Mouse (Mus musculus) macrophage (primary cell): ENCODE data around the gene Scgb1b24. TPM values are rescaled to one million over a fixed set of nuclear protein-coding genes. Genes with fewer than 3 reads are reported as not detected.

Experiments
- H3K27ac ChIP-seq: fragments of 350-480 bp; formaldehyde crosslinking; 2 replicates; pipeline ENCODE4 v1.9.0; 2021
- H3K36me3 ChIP-seq: fragments of 350-480 bp; formaldehyde crosslinking; 2 replicates; pipeline ENCODE4 v1.9.0; 2021; ENCODE audit errors: inconsistent target
- H3K4me3 ChIP-seq: fragments of 350-480 bp; formaldehyde crosslinking; 2 replicates; pipeline ENCODE4 v1.9.0; 2021; ENCODE audit errors: inconsistent target
- H3K79me2 ChIP-seq: fragments of 350-480 bp; formaldehyde crosslinking; 2 replicates; pipeline ENCODE4 v1.9.0; 2021; ENCODE audit errors: inconsistent target
- WGBS: methylation state at CpG from one replicate; pipeline ENCODE4 v1.1.7; 2026; ENCODE audit warnings: inconsistent platforms; ENCODE audit not compliant: missing documents; 5-methylcytosine and 5-hydroxymethylcytosine counted together
- polyA plus RNA-seq: library from polyadenylated mRNA; stranded (reverse); fragments of 250-400 nt; gene quantifications from 3 replicates; pipeline ENCODE4 v1.2.4, GENCODE M21; 2018; ENCODE audit warnings: inconsistent platforms
- total RNA-seq, 78 experiments: library from RNA; depleted of rRNA; stranded (reverse); fragments of 250-400 nt; gene quantifications; 1 replicate in 9 of 78; 2 replicates in 24 of 78; 3 replicates in 43 of 78; 4 replicates in 2 of 78; pipeline ENCODE4 v1.2.4; 2018; ENCODE audit warnings: inconsistent platforms in 56 of 78

The Scgb1b24 gene
- not detected for total RNA-seq (2018; cell fraction: chromatin; rRNA removed)
- not detected for total RNA-seq (2018; cell fraction: cytosol; rRNA removed)
- not detected for total RNA-seq (2018; cell fraction: nucleus; rRNA removed)
- polyA plus RNA-seq, result not detected in 3 replicates

DNA sequence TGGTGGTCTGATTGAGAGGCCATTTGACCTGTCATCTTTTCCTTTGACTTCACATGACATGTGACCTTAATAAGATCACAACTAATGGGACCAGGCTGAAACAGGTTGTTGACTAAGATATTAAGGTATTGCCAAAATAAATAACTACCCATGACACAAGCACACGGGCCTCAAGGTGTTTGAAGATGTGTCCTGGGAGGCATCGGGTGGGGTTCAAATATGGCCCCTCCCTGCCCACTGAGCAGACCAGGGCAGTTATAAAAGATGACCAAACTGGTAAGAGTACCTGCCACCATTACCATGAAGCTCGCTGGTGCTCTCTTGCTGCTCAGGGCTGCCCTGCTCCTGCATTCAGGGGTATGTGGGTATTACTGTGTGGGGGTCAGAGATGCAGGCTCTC, at the start of gene Scgb1b24:
Gene Scgb1b24 (plus strand): TSS at position 301 of the 400 bp plus-strand sequence.
- H3K4me3 ChIP-seq, result no peak within 1 kb of the TSS
- 75% methylated on average over 3 of the region's 3 CpGs for WGBS
- H3K79me2 ChIP-seq, result no peaks in the 10 kb centered on the region
- no peaks in the 10 kb centered on the region for H3K36me3 ChIP-seq
- H3K27ac ChIP-seq, result no peak within 1 kb of the TSS

DNA sequence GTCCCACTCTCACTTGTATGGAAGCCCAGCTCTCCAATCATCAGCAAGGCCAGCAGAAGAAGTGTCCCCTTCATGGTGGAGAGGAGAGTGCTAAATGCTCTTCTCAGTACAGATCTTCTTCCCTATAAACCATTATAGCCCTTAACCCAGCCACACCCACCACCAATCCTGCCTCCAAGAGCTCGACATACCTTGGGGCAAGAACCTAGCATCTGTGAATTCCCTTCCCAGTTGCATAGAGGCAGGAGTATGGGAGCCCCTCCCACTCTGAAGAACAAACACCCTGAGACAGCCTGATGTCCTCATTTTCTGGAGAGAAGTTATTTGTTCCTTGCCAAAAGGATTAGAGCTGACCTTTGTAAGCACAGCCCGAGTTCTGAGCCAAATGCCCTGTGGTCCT, 4.4 kb upstream of the Scgb1b24 start, which contains the start of gene Scgb2b24:
Gene Scgb2b24 (minus strand): TSS at position 101 of the 400 bp plus-strand sequence.
- Histone ChIP-seq H3K79me2 (no peaks in the 10 kb centered on the region), H3K27ac (no peak within 1 kb of the TSS), H3K4me3 (no peak within 1 kb of the TSS), H3K36me3 (no peaks in the 10 kb centered on the region)
- 72% methylated on average over 2 of the region's 2 CpGs for WGBS

Other genes starting within 250 kb of the Scgb1b24 start
- not detected in 3 replicates for gene Scgb2b21, start 223.3 kb upstream of the Scgb1b24 start, polyA plus RNA-seq
- not detected in 3 replicates for gene Scgb2b24, start 4.5 kb upstream of the Scgb1b24 start, polyA plus RNA-seq
- gene Scgb2b26, start 201.2 kb downstream of the Scgb1b24 start, polyA plus RNA-seq, result not detected in 3 replicates